Mouse (Mus musculus) midbrain, embryonic 15.5 days (tissue): ENCODE measurements around the gene Fgfr4. TPM values are rescaled to one million over a fixed set of nuclear protein-coding genes. Genes with fewer than 3 reads are reported as not detected.

Experiments used
- ATAC-seq: fragments of 200-750 bp; cut with Nextera tagmentation; replicated peaks from 2 replicates; pipeline ENCODE4 v1.8.0; 2017; ENCODE audit warnings: moderate TSS enrichment
- H3K27ac ChIP-seq: fragments of 300-500 bp; sonication (generic); 2 replicates; pipeline ENCODE4 v1.5.1; 2015; ENCODE audit warnings: mild to moderate bottlenecking, inconsistent platforms
- H3K27me3 ChIP-seq: fragments of 300-500 bp; sonication (generic); replicated peaks from 2 replicates; pipeline ENCODE4 v1.6.1; 2015; ENCODE audit warnings: inconsistent platforms
- H3K36me3 ChIP-seq: fragments of 300-500 bp; sonication (generic); replicated peaks from 2 replicates; pipeline ENCODE4 v1.6.1; 2015; ENCODE audit warnings: inconsistent platforms
- H3K4me1 ChIP-seq: fragments of 300-500 bp; sonication (generic); 2 replicates; pipeline ENCODE4 v1.6.1; 2015; ENCODE audit warnings: inconsistent platforms
- H3K4me2 ChIP-seq: fragments of 300-500 bp; sonication (generic); 2 replicates; pipeline ENCODE4 v1.6.1; 2015; ENCODE audit warnings: inconsistent platforms, mild to moderate bottlenecking, moderate library complexity
- H3K4me3 ChIP-seq: fragments of 300-500 bp; sonication (generic); 2 replicates; pipeline ENCODE4 v1.5.1; 2015; ENCODE audit warnings: mild to moderate bottlenecking, inconsistent platforms
- H3K9ac ChIP-seq: fragments of 300-500 bp; sonication (generic); 2 replicates; pipeline ENCODE4 v1.6.1; 2015; ENCODE audit warnings: mild to moderate bottlenecking, inconsistent platforms
- H3K9me3 ChIP-seq: fragments of 300-500 bp; sonication (generic); 2 replicates; pipeline ENCODE4 v1.6.1; 2016; ENCODE audit warnings: inconsistent platforms
- WGBS: fragments of 180-500 bp; shearing (Covaris S2); methylation state at CpG from one replicate; pipeline ENCODE4 v1.1.7; 2015; ENCODE audit warnings: mixed read lengths; 5-methylcytosine and 5-hydroxymethylcytosine counted together
- polyA plus RNA-seq: library from polyadenylated mRNA; unstranded; fragments of >200 nt; fragmentation: Nextera tagmentation; extraction: Ambion mirVana; gene quantifications from 2 replicates; pipeline ENCODE4 v1.2.1, GENCODE M21; 2015

Gene Fgfr4
- 0.37 and 0.50 TPM in 2 replicates for polyA plus RNA-seq

DNA sequence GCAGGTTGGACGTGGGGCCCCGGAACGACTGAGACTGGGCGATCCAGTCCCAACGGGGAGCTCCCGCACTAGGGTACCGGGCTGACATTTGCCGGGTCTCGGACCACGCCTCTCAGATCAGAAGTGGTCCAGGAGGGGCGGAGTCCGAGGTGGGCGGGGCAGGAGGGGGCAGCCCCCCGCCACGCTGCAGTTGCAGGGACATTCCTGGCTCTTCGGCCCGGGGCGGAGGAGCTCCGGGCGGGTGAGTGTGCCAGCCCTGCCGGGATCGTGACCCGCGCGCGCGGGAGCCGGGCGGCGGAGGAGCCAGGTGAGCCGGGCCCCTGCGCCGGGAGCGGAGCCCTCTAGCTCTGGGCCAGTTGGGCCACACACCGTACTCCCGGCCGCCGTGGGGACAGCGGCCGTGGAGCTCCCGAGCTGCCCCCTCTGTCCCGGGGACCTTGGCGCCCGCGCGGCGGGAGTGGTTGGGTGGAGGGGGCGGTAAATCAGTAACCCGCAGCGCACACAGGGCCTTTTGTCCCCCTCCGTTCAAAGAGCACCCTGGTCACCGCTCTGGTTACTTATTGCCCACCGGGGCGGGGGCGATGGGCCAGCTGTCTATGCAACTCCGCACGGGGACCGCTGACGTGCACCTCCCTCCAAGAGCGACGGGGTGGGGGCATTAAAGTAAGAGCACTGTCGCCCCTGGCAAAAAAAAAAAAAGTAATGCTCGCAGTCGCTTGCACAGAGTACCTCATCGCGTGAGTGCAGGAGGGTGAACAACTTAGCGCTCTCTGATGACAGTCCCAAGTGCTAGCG lies at the start of gene Fgfr4:
Gene Fgfr4 (plus strand): TSS at position 20 of the 795 bp plus-strand sequence.
- no peak; the same call in 1 of the 2 replicates for ATAC-seq
- H3K4me3 ChIP-seq: peak within 1 kb of the TSS; percentile 49
- H3K4me2 ChIP-seq: peak within 1 kb of the TSS; percentile 85
- H3K9ac ChIP-seq: peak within 1 kb of the TSS; percentile 35
- no peaks in the 10 kb centered on the region for H3K9me3 ChIP-seq
- WGBS: 2% methylated on average over 52 of the region's 68 CpGs
- no peak within 1 kb of the TSS for H3K27ac ChIP-seq
- H3K27me3 ChIP-seq: peaks cover 14% of the 10 kb centered on the region
- H3K4me1 ChIP-seq: peaks cover 9% of the 10 kb centered on the region
- H3K36me3 ChIP-seq: no peaks in the 10 kb centered on the region

DNA sequence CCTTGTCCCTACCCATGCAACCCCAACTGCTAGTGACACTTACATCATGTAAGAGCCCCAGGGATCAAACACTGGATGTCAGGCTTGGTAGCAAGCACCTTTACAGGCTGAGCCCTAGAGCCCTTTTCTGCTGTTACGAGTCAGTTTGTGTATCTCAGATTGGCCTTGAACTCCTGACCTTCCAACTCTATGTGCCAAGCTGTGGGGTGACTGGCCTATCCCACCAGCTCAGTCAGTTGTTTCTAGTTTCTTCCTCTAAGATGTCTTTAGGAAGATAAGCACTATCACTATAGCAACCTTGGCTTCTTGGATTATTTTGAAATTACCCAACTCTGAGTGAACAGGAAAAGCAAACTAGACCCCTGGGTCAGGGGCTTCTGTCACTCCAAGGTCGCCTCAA lies 49.1 kb upstream of the Fgfr4 start:
- Histone ChIP-seq H3K4me2 (no peak overlapping the region), H3K4me1 (peaks cover 24% of the 10 kb centered on the region), H3K27me3 (no peaks in the 10 kb centered on the region), H3K9ac (no peak overlapping the region), H3K36me3 (0 out of 2 replicates have a peak, but pooled peaks cover 1% of the 10 kb centered on the region), H3K4me3 (no peak overlapping the region), H3K9me3 (no peaks in the 10 kb centered on the region), H3K27ac (no peak overlapping the region)
- no peak for ATAC-seq
- 81% methylated on average over 2 of the region's 2 CpGs for WGBS

DNA sequence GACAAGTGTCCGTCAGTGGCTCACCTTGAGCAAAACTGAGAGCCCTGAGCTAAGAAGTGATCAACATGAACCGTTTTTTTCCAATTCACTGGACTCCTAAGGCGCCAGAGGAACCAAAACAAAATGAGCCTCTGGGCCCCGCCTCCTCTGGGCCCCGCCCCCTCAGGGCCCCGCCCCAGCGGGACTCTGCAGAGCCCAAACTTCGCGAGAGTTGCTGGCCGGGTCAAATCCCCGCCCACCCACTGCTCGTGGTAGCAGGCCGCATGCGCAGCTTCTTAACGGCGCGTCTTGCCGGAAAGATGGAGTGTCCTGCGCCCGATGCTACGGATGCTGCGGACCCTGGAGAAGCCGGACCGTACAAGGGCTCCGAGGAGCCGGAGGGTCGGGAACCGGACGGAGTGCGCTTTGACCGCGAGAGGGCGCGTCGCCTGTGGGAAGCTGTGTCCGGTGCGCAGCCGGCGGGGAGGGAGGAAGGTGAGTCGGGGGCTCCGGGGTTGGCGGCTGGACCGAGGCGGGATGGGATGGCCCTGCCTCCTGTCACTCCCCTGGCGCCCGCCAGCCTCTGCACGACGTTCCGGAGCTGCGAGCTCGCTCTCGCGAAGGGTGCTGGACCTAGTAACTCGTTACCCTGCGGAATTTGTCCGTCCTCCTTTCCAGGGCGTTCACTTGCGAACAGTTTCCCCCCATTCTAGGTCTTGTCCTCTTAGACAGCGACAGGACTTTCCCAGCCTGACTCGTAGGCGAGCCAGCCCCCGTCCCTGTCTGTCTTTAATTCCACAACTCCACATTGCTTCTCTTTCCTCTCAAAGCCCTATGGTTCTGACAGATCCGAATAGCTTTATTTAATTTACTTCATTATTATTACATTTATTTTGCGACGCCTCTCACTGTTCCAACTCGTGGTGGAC lies 47.1 kb upstream of the Fgfr4 start, which contains the start of gene Zfp346:
Gene Zfp346 (plus strand): TSS at position 267 of the 908 bp plus-strand sequence.
- WGBS: under 1% methylated on average over 65 of the region's 66 CpGs
- peak within 1 kb of the TSS; percentile 80 for H3K4me2 ChIP-seq
- H3K27ac ChIP-seq: peak within 1 kb of the TSS; percentile 82
- H3K4me1 ChIP-seq: peaks cover 17% of the 10 kb centered on the region
- H3K9ac ChIP-seq: peak within 1 kb of the TSS; percentile 79
- ATAC-seq: peak; percentile 92
- no peaks in the 10 kb centered on the region for H3K27me3 ChIP-seq
- 0 out of 2 replicates have a peak, but pooled peaks cover 3% of the 10 kb centered on the region for H3K36me3 ChIP-seq
- H3K9me3 ChIP-seq: no peaks in the 10 kb centered on the region
- peak within 1 kb of the TSS; percentile 73 for H3K4me3 ChIP-seq

DNA sequence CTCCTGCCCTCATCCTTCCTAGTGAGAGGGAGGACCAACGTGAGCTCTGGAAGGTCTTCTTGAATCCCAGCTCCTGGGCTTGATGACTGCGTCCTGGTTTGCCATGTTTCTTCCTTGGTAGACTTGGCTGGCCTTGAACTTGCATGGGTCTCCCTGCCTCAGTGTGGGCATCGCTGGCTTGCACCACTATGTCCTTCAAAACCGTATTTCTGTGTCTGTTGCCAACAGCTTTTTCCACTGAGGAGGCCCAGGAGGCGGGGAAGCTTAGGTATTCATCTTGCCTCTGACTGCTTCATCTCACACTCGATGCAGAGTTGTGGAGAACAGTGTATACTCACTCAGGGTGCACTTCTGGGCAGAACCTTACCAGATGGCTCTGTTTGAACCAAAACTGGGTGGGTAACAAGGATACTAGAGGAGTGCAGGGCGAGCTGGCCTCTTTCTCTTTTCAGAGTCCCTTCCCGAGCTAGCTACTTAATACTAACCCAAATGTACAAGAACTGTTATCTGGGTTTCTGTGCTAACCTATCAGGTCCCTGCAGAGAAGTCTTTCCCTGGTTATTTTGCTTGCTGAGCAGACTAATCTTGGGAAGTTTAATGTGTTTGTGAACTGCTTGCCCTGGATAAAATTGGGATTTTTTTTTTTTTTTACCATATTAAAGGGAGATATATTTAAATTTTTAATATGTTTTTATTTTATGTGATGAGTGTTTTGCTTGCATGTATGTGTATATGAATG lies 46.3 kb upstream of the Fgfr4 start:
- Histone ChIP-seq H3K36me3 (0 out of 2 replicates have a peak, but pooled peaks cover 3% of the 10 kb centered on the region), H3K9ac (peak overlapping the region; percentile 79), H3K9me3 (no peaks in the 10 kb centered on the region), H3K4me3 (peak overlapping the region; percentile 73), H3K4me2 (peak overlapping the region; percentile 80), H3K27me3 (no peaks in the 10 kb centered on the region), H3K4me1 (peaks cover 15% of the 10 kb centered on the region), H3K27ac (peak overlapping the region; percentile 82)
- no peak for ATAC-seq
- WGBS: 21% methylated on average over 8 of the region's 8 CpGs

DNA sequence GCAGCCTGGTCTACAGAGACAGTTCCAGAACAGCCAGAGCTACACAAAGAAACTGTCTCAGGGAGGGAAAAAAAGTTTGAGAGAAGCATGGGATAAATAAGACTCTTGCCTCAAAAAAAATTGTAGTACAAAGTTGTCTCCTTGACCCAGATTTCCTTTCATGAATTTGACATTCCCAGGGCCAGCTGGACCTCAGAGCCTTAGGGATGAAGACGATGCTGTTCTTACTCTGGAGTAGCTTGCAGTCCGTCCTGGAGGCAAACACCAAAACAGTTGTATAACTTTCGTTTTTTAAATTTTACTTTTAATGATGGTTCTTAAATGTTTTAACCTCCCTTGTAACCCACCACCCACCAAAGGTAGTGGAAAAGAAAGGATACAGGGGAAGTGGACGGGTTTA lies 45.3 kb upstream of the Fgfr4 start:
- Histone ChIP-seq H3K4me1 (peaks cover 15% of the 10 kb centered on the region), H3K27ac (no peak overlapping the region), H3K4me2 (no peak overlapping the region), H3K4me3 (no peak overlapping the region), H3K36me3 (0 out of 2 replicates have a peak, but pooled peaks cover 3% of the 10 kb centered on the region), H3K27me3 (no peaks in the 10 kb centered on the region), H3K9me3 (no peaks in the 10 kb centered on the region), H3K9ac (no peak overlapping the region)
- no peak for ATAC-seq
- WGBS: 92% methylated on average over 4 of the region's 4 CpGs

DNA sequence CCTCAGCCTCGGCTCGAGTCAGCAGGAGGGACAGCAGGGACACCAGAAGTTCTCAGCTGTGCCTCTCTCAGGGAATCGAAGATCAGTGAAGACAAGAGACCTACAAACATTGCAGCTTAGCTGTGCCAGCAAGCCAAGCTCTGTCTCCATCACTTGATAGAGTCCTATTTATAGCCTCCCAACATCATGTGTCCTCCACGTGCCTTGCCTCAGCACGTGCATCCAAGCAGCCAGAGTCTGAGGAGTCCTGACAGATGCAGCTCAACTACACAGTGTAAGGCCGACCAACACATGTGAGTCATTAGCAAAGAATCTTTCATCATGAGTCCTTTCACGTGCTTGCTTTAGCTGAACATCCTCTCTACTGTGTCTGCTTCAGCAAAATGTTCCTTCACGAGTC lies 44.7 kb upstream of the Fgfr4 start:
- ATAC-seq: no peak
- H3K4me2 ChIP-seq: no peak overlapping the region

DNA sequence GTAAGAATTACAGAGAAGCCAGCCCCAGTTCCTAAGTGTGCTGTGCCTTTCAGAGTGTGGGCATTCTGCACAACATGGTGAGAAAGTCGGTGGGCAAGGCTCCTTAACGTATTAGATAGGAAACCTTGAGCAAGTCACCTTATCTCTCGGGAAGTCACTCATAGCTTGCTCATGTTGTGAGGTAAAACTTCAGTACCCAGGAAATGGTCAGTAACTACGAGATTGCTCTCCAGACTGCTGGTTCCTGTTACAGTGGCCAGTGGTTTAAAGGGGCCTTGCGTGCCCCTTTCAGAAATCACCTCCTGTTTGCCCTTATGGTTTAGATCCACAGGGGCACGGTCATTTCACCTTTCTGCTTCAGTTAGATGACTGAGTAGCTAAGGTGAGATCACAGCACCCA lies 38.1 kb upstream of the Fgfr4 start:
- H3K9ac ChIP-seq: no peak overlapping the region
- no peak overlapping the region for H3K27ac ChIP-seq
- no peaks in the 10 kb centered on the region for H3K27me3 ChIP-seq
- no peak overlapping the region for H3K4me2 ChIP-seq
- no peaks in the 10 kb centered on the region for H3K4me1 ChIP-seq
- peaks cover 29% of the 10 kb centered on the region for H3K36me3 ChIP-seq
- no peak for ATAC-seq
- 94% methylated on average over 6 of the region's 6 CpGs for WGBS
- no peak overlapping the region for H3K4me3 ChIP-seq
- H3K9me3 ChIP-seq: no peaks in the 10 kb centered on the region

More for the DNA sequence above, 44.7 kb upstream of the Fgfr4 start:
- Histone ChIP-seq H3K27ac (no peak overlapping the region), H3K27me3 (no peaks in the 10 kb centered on the region), H3K36me3 (peaks cover 5% of the 10 kb centered on the region; the same call in 1 of the 2 replicates), H3K4me3 (no peak overlapping the region), H3K9me3 (no peaks in the 10 kb centered on the region), H3K9ac (no peak overlapping the region), H3K4me1 (peaks cover 15% of the 10 kb centered on the region)
- WGBS: 93% methylated on average over 8 of the region's 8 CpGs

DNA sequence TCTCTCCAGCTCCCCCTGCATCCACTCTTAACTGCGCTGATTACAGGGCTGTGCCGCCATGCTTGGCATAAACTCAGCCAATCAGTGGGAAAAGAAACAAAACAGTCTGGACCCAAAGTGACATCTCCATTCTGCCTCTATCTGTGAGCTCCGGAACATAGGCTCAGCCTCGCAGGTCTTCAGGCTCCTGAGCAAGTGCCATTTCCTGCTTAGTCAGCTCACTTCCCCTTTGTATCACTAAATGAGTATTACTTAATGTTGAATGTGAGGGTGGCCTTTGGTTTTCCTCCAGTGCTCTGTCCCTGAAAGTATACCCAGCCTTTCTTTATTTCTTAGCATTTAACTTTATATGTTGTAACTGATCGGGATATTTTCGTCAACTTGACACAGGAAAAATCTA lies 27.5 kb upstream of the Fgfr4 start:
- Histone ChIP-seq H3K27me3 (no peaks in the 10 kb centered on the region), H3K9me3 (no peaks in the 10 kb centered on the region), H3K4me3 (no peak overlapping the region), H3K9ac (no peak overlapping the region), H3K4me2 (no peak overlapping the region), H3K4me1 (no peaks in the 10 kb centered on the region), H3K27ac (no peak overlapping the region), H3K36me3 (peaks cover 25% of the 10 kb centered on the region)
- ATAC-seq: no peak
- 92% methylated on average over 6 of the region's 6 CpGs for WGBS

DNA sequence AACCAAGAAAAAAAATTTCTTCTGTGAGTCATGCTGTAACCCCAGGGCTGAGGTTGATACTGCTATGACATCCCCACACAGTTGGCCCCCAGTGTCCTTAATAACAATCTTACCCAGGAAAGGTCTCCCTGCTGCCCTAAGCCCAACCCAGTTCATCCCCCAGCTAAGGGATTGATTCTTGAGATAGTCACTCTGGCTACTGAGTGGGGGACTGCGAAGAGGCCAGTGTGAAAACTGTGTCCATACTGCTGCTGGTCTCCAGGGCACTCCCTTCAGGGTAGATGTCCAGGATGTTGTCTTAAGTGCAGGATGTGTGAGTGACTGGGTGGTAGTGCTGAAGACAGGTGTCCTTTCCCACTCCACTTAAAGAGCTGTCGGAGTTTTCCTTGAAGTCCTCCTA lies 19.0 kb upstream of the Fgfr4 start, which contains the start of gene Gm17617:
Gene Gm17617 (minus strand): TSS at position 101 of the 400 bp plus-strand sequence.
- no peaks in the 10 kb centered on the region for H3K27me3 ChIP-seq
- no peak within 1 kb of the TSS for H3K9ac ChIP-seq
- ATAC-seq: no peak
- H3K27ac ChIP-seq: no peak within 1 kb of the TSS
- H3K4me1 ChIP-seq: no peaks in the 10 kb centered on the region
- no peaks in the 10 kb centered on the region for H3K9me3 ChIP-seq
- no peak within 1 kb of the TSS for H3K4me3 ChIP-seq
- H3K36me3 ChIP-seq: peaks cover 18% of the 10 kb centered on the region; the same call in 1 of the 2 replicates
- H3K4me2 ChIP-seq: no peak within 1 kb of the TSS
- WGBS: 98% methylated on average over 2 of the region's 2 CpGs

DNA sequence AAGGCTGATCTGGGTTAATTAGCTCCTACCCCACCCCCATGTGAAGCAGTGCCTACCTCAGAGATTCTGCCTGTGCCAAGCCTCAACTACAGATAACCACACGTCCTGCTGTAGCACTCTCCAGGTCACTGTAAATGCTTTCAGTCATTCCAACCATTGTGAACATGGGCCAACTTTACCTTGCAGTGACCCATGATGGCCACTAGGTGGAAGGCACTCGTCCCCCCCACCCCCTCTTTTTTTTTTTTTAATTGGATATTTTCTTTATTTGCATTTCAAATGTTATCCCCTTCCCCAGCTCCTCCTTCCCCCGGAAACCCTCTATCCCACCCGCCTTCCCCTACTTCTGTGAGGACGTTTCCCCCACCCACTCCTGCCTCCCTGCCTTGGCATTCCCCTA lies 17.1 kb upstream of the Fgfr4 start:
- H3K9ac ChIP-seq: no peak overlapping the region
- 0% methylated on average over 5 of the region's 5 CpGs for WGBS
- no peak overlapping the region for H3K27ac ChIP-seq
- peaks cover 11% of the 10 kb centered on the region; the same call in 1 of the 2 replicates for H3K36me3 ChIP-seq
- no peaks in the 10 kb centered on the region for H3K27me3 ChIP-seq
- no peaks in the 10 kb centered on the region for H3K9me3 ChIP-seq
- H3K4me3 ChIP-seq: no peak overlapping the region
- no peaks in the 10 kb centered on the region for H3K4me1 ChIP-seq
- H3K4me2 ChIP-seq: no peak overlapping the region
- ATAC-seq: no peak

DNA sequence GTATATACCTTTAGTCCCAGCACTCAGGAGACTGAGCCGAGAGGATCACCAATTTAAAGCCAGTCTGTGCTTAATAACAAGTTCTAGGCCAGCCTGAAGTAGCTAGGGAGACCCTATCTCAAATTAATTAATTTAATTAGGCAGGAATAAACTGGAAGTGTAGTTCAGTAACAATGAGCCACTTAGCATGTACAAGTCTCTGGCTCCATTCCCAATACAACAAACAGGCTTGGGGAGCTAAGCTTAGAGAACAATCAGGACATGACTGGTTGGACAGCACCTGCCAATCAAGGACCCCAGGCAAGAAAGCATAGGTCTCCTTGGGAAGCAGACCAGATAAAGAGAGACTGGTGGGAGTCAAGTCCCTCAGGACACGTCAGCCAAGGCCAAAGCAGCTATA lies 12.2 kb upstream of the Fgfr4 start:
- 59% methylated on average over 2 of the region's 2 CpGs for WGBS

More for the DNA sequence above, 12.2 kb upstream of the Fgfr4 start:
- Histone ChIP-seq H3K27me3 (no peaks in the 10 kb centered on the region), H3K36me3 (no peaks in the 10 kb centered on the region), H3K9ac (no peak overlapping the region), H3K27ac (no peak overlapping the region), H3K4me1 (no peaks in the 10 kb centered on the region), H3K4me3 (no peak overlapping the region), H3K9me3 (no peaks in the 10 kb centered on the region), H3K4me2 (no peak overlapping the region)
- no peak for ATAC-seq
